Mouse (Mus musculus): Measurements from ENCODE around the gene Arl14. TPM values are rescaled to one million over a fixed set of nuclear protein-coding genes. Genes with fewer than 3 reads are reported as not detected.

Arl14 gene
- polyA plus RNA-seq, 1 experiment from 2014 or later = not detected

GRCm38 (mm10) chr3:69186643-69187042 is 35.6 kb upstream of the Arl14 start:
- Histone ChIP-seq H3K27me3 (ENCODE audit: control insufficient read depth, insufficient read depth, low read length) (no peaks in the 10 kb centered on the region), H3K4me3 (replicated peaks; ENCODE audit: low read depth, low read length) (no peak overlapping the region), H3K27ac (replicated peaks; ENCODE audit: low read depth, low read length) (no peak overlapping the region), H3K36me3 (ENCODE audit: control insufficient read depth, insufficient read depth, low read length) (no peaks in the 10 kb centered on the region), H3K4me1 (ENCODE audit: control insufficient read depth, insufficient read depth, low read length) (no peaks in the 10 kb centered on the region), H3K9me3 (ENCODE audit: control insufficient read depth, low read length) (no peaks in the 10 kb centered on the region), H3K4me2 (ENCODE audit: low read length) (no peak overlapping the region), H3K9ac (replicated peaks; ENCODE audit: low read length) (no peak overlapping the region)
- 75% methylated on average over 16 of the region's 16 CpGs for WGBS
- ATAC-seq (ENCODE audit: low FRiP score, low TSS enrichment) (no peak), DNase-seq (no peak)

GRCm38 (mm10) chr3:69192995-69193394 is 29.2 kb upstream of the Arl14 start:
- ATAC-seq (ENCODE audit: low FRiP score, low TSS enrichment) = no peak

GRCm38 (mm10) chr3:69194496-69194895 is 27.7 kb upstream of the Arl14 start:
- no peak overlapping the region for H3K4me3 ChIP-seq (replicated peaks; ENCODE audit: low read depth, low read length)
- H3K4me1 ChIP-seq (ENCODE audit: control insufficient read depth, insufficient read depth, low read length) = no peaks in the 10 kb centered on the region
- H3K9me3 ChIP-seq (ENCODE audit: control insufficient read depth, low read length) = no peaks in the 10 kb centered on the region
- ATAC-seq (ENCODE audit: low FRiP score, low TSS enrichment) (no peak), DNase-seq (no peak)
- no peak overlapping the region for H3K4me2 ChIP-seq (ENCODE audit: low read length)
- WGBS = 67% methylated on average over 9 of the region's 9 CpGs
- H3K27me3 ChIP-seq (ENCODE audit: control insufficient read depth, insufficient read depth, low read length) = no peaks in the 10 kb centered on the region
- no peaks in the 10 kb centered on the region for H3K36me3 ChIP-seq (ENCODE audit: control insufficient read depth, insufficient read depth, low read length)
- no peak overlapping the region for H3K27ac ChIP-seq (replicated peaks; ENCODE audit: low read depth, low read length)
- no peak overlapping the region for H3K9ac ChIP-seq (replicated peaks; ENCODE audit: low read length)

More at GRCm38 (mm10) chr3:69192995-69193394, 29.2 kb upstream of the Arl14 start:
- Histone ChIP-seq H3K36me3 (ENCODE audit: control insufficient read depth, insufficient read depth, low read length) (no peaks in the 10 kb centered on the region), H3K4me2 (ENCODE audit: low read length) (no peak overlapping the region), H3K9ac (replicated peaks; ENCODE audit: low read length) (no peak overlapping the region), H3K27me3 (ENCODE audit: control insufficient read depth, insufficient read depth, low read length) (no peaks in the 10 kb centered on the region), H3K27ac (replicated peaks; ENCODE audit: low read depth, low read length) (no peak overlapping the region), H3K4me3 (replicated peaks; ENCODE audit: low read depth, low read length) (no peak overlapping the region), H3K4me1 (ENCODE audit: control insufficient read depth, insufficient read depth, low read length) (no peaks in the 10 kb centered on the region), H3K9me3 (ENCODE audit: control insufficient read depth, low read length) (no peaks in the 10 kb centered on the region)
- WGBS = 94% methylated on average over 3 of the region's 3 CpGs
- DNase-seq = no peak

- Histone ChIP-seq H3K9me3 (ENCODE audit: control insufficient read depth, low read length) (no peaks in the 10 kb centered on the region), H3K4me1 (ENCODE audit: control insufficient read depth, insufficient read depth, low read length) (no peaks in the 10 kb centered on the region), H3K27ac (replicated peaks; ENCODE audit: low read depth, low read length) (no peak overlapping the region), H3K36me3 (ENCODE audit: control insufficient read depth, insufficient read depth, low read length) (no peaks in the 10 kb centered on the region), H3K27me3 (ENCODE audit: control insufficient read depth, insufficient read depth, low read length) (no peaks in the 10 kb centered on the region), H3K4me2 (ENCODE audit: low read length) (no peak overlapping the region), H3K9ac (replicated peaks; ENCODE audit: low read length) (no peak overlapping the region), H3K4me3 (replicated peaks; ENCODE audit: low read depth, low read length) (no peak overlapping the region)
- 65% methylated on average over 8 of the region's 8 CpGs for WGBS
- ATAC-seq (ENCODE audit: low FRiP score, low TSS enrichment) (no peak), DNase-seq (no peak)
Observed at GRCm38 (mm10) chr3:69195251-69195650, 27.0 kb upstream of the Arl14 start.

GRCm38 (mm10) chr3:69198098-69198497 is 24.1 kb upstream of the Arl14 start:
- no peaks in the 10 kb centered on the region for H3K9me3 ChIP-seq (ENCODE audit: control insufficient read depth, low read length)
- H3K4me3 ChIP-seq (replicated peaks; ENCODE audit: low read depth, low read length) = no peak overlapping the region
- H3K9ac ChIP-seq (replicated peaks; ENCODE audit: low read length) = no peak overlapping the region
- no peaks in the 10 kb centered on the region for H3K4me1 ChIP-seq (ENCODE audit: control insufficient read depth, insufficient read depth, low read length)
- H3K27ac ChIP-seq (replicated peaks; ENCODE audit: low read depth, low read length) = no peak overlapping the region
- DNase-seq (no peak), ATAC-seq (ENCODE audit: low FRiP score, low TSS enrichment) (no peak)
- no peaks in the 10 kb centered on the region for H3K27me3 ChIP-seq (ENCODE audit: control insufficient read depth, insufficient read depth, low read length)
- 67% methylated on average over 2 of the region's 2 CpGs for WGBS
- no peaks in the 10 kb centered on the region for H3K36me3 ChIP-seq (ENCODE audit: control insufficient read depth, insufficient read depth, low read length)
- H3K4me2 ChIP-seq (ENCODE audit: low read length) = no peak overlapping the region

GRCm38 (mm10) chr3:69200251-69200650 is 22.0 kb upstream of the Arl14 start:
- Histone ChIP-seq H3K36me3 (ENCODE audit: control insufficient read depth, insufficient read depth, low read length) (no peaks in the 10 kb centered on the region), H3K9me3 (ENCODE audit: control insufficient read depth, low read length) (no peaks in the 10 kb centered on the region), H3K9ac (replicated peaks; ENCODE audit: low read length) (no peak overlapping the region), H3K4me3 (replicated peaks; ENCODE audit: low read depth, low read length) (no peak overlapping the region), H3K4me2 (ENCODE audit: low read length) (no peak overlapping the region), H3K4me1 (ENCODE audit: control insufficient read depth, insufficient read depth, low read length) (no peaks in the 10 kb centered on the region), H3K27me3 (ENCODE audit: control insufficient read depth, insufficient read depth, low read length) (no peaks in the 10 kb centered on the region), H3K27ac (replicated peaks; ENCODE audit: low read depth, low read length) (no peak overlapping the region)
- 85% methylated on average over 1 of the region's 1 CpGs for WGBS
- DNase-seq (no peak), ATAC-seq (ENCODE audit: low FRiP score, low TSS enrichment) (no peak)

- ATAC-seq (ENCODE audit: low FRiP score, low TSS enrichment) = no peak
- no peaks in the 10 kb centered on the region for H3K9me3 ChIP-seq (ENCODE audit: control insufficient read depth, low read length)
Observed at GRCm38 (mm10) chr3:69201206-69201605, 21.0 kb upstream of the Arl14 start.

GRCm38 (mm10) chr3:69202876-69203275 is 19.3 kb upstream of the Arl14 start:
- no peaks in the 10 kb centered on the region for H3K4me1 ChIP-seq (ENCODE audit: control insufficient read depth, insufficient read depth, low read length)
- no peaks in the 10 kb centered on the region for H3K36me3 ChIP-seq (ENCODE audit: control insufficient read depth, insufficient read depth, low read length)
- no peak overlapping the region for H3K27ac ChIP-seq (replicated peaks; ENCODE audit: low read depth, low read length)
- no peak overlapping the region for H3K4me2 ChIP-seq (ENCODE audit: low read length)
- H3K4me3 ChIP-seq (replicated peaks; ENCODE audit: low read depth, low read length) = no peak overlapping the region
- no peaks in the 10 kb centered on the region for H3K9me3 ChIP-seq (ENCODE audit: control insufficient read depth, low read length)
- no peak for DNase-seq
- 86% methylated on average over 4 of the region's 4 CpGs for WGBS
- no peaks in the 10 kb centered on the region for H3K27me3 ChIP-seq (ENCODE audit: control insufficient read depth, insufficient read depth, low read length)
- no peak for ATAC-seq (ENCODE audit: low FRiP score, low TSS enrichment)
- no peak overlapping the region for H3K9ac ChIP-seq (replicated peaks; ENCODE audit: low read length)

More at GRCm38 (mm10) chr3:69201206-69201605, 21.0 kb upstream of the Arl14 start:
- whole genome bisulfite sequencing = 82% methylated on average over 2 of the region's 2 CpGs
- no peak overlapping the region for H3K4me2 ChIP-seq (ENCODE audit: low read length)
- DNase-seq = no peak
- H3K4me1 ChIP-seq (ENCODE audit: control insufficient read depth, insufficient read depth, low read length) = no peaks in the 10 kb centered on the region
- no peak overlapping the region for H3K9ac ChIP-seq (replicated peaks; ENCODE audit: low read length)
- no peaks in the 10 kb centered on the region for H3K36me3 ChIP-seq (ENCODE audit: control insufficient read depth, insufficient read depth, low read length)
- H3K27me3 ChIP-seq (ENCODE audit: control insufficient read depth, insufficient read depth, low read length) = no peaks in the 10 kb centered on the region
- no peak overlapping the region for H3K27ac ChIP-seq (replicated peaks; ENCODE audit: low read depth, low read length)
- H3K4me3 ChIP-seq (replicated peaks; ENCODE audit: low read depth, low read length) = no peak overlapping the region

GRCm38 (mm10) chr3:69205266-69206054 is 16.8 kb upstream of the Arl14 start:
- Histone ChIP-seq H3K27ac (replicated peaks; ENCODE audit: low read depth, low read length) (no peak overlapping the region), H3K4me3 (replicated peaks; ENCODE audit: low read depth, low read length) (no peak overlapping the region), H3K4me1 (ENCODE audit: control insufficient read depth, insufficient read depth, low read length) (no peaks in the 10 kb centered on the region), H3K9ac (replicated peaks; ENCODE audit: low read length) (no peak overlapping the region), H3K9me3 (ENCODE audit: control insufficient read depth, low read length) (no peaks in the 10 kb centered on the region), H3K4me2 (ENCODE audit: low read length) (no peak overlapping the region), H3K27me3 (ENCODE audit: control insufficient read depth, insufficient read depth, low read length) (no peaks in the 10 kb centered on the region), H3K36me3 (ENCODE audit: control insufficient read depth, insufficient read depth, low read length) (no peaks in the 10 kb centered on the region)
- 74% methylated on average over 7 of the region's 7 CpGs for WGBS
- DNase-seq = no peak
- no peak for ATAC-seq (ENCODE audit: low FRiP score, low TSS enrichment)

All from midbrain, embryonic 14.5 days (tissue).